28 mouse cellular contexts compared by ENCODE assay signal in the genomic region with DNA sequence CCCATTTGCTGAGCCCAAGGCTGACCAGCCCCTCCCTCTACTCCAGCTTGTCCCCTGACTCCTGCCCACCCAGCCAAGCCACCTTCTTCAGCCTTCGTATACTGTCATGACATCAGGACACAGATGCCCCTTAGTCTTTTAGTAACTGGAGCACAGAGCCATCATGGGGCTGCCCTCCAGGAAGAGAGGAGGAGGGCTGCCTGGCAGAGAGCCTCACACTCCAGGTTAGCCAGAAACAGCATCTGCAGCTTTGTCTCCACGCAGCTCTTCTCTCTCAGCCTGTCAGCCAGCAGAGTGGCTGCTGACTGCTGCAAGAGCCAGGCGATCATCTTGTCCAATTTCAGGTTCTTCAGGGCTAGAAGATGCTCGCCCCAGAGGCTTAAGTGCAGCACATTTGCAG. TPM values are rescaled to one million over a fixed set of nuclear protein-coding genes. Genes with fewer than 3 reads are reported as not detected.
DNase-seq lines count a peak whose midpoint lies in the region; ATAC-seq and TF ChIP-seq lines count a peak whose summit lies in the region.
"Had no signal": no experiment of that assay in that cellular context is flagged by ENCODE, and none has a peak within 500 bp of the region (broad histone marks: within the 10 kb centered on the region; RNA-seq: fewer than 3 reads in every experiment).

No protein-coding gene starts in this region.

- DNase-seq in frontal cortex, postnatal 36 days (ENCODE audit: low spot score in 2 of 2), result no peak
- no peak for DNase-seq in layer of hippocampus, adult 2 months (ENCODE audit: low spot score in 2 of 2)
- DNase-seq in layer of hippocampus, adult 9-11 months, result no peak
- DNase-seq in midbrain, embryonic 11.5 days (ENCODE audit: low spot score, missing footprints), result peak; percentile 78
- no peak for DNase-seq in midbrain, postnatal 0 days (ENCODE audit: low spot score)
- DNase-seq in right cerebral cortex, adult 18-20 months, result no peak
- DNase-seq: adrenal gland, adult 8-10 months; adrenal gland, postnatal 25 days; cerebellum, adult 8-10 months; cerebellum, postnatal 25 days; forebrain, postnatal 0 days; gastrocnemius, postnatal 10 days; gastrocnemius, postnatal 36 days; heart, postnatal 10 days had no signal

- no peaks in the 10 kb centered on the region for H3K79me2 ChIP-seq in myocyte (ENCODE audit: control insufficient read depth, insufficient read depth)

- no peak overlapping the region for H3K9ac ChIP-seq in midbrain, embryonic 11.5 days (ENCODE audit: low read length)
- no peak overlapping the region for H3K9ac ChIP-seq in midbrain, postnatal 0 days (replicated peaks; ENCODE audit: low read length, poor library complexity, severe bottlenecking)
- H3K9ac ChIP-seq: embryonic facial prominence, embryonic 12.5 days; embryonic facial prominence, embryonic 15.5 days; forebrain, postnatal 0 days; heart, embryonic 12.5 days; heart, embryonic 15.5 days; hindbrain, embryonic 12.5 days; hindbrain, embryonic 15.5 days had no signal

- H3K4me3 ChIP-seq in layer of hippocampus, adult 2 months, result no peak overlapping the region
- no peak overlapping the region for H3K4me3 ChIP-seq in midbrain, embryonic 11.5 days (ENCODE audit: low read depth, low read length)
- H3K4me3 ChIP-seq in midbrain, postnatal 0 days (ENCODE audit: low read depth, low read length), result no peak overlapping the region
- no peak overlapping the region for H3K4me3 ChIP-seq in myocyte
- H3K4me3 ChIP-seq: embryonic facial prominence, embryonic 12.5 days; embryonic facial prominence, embryonic 15.5 days; heart, embryonic 12.5 days; heart, embryonic 15.5 days; hindbrain, embryonic 12.5 days; hindbrain, embryonic 15.5 days had no signal

- 84% methylated on average over 4 of the region's 4 CpGs for WGBS in midbrain, embryonic 11.5 days
- WGBS in midbrain, postnatal 0 days, result 84% methylated on average over 4 of the region's 4 CpGs

- H3K27me3 ChIP-seq in midbrain, embryonic 11.5 days (ENCODE audit: control insufficient read depth, insufficient read depth, low read length), result no peaks in the 10 kb centered on the region
- H3K27me3 ChIP-seq in midbrain, postnatal 0 days (ENCODE audit: insufficient read depth, low read length), result no peaks in the 10 kb centered on the region
- H3K27me3 ChIP-seq in myocyte (ENCODE audit: control insufficient read depth, insufficient read depth, insufficient read length), result no peaks in the 10 kb centered on the region
- H3K27me3 ChIP-seq: embryonic facial prominence, embryonic 12.5 days; embryonic facial prominence, embryonic 15.5 days; heart, embryonic 12.5 days; heart, embryonic 15.5 days; hindbrain, embryonic 12.5 days; hindbrain, embryonic 15.5 days had no signal

- H3K4me2 ChIP-seq in midbrain, embryonic 11.5 days, result no peak overlapping the region
- H3K4me2 ChIP-seq in midbrain, postnatal 0 days (ENCODE audit: low read depth, low read length, poor library complexity, severe bottlenecking), result no peak overlapping the region
- H3K4me2 ChIP-seq in myocyte (ENCODE audit: low read depth), result no peak overlapping the region
- H3K4me2 ChIP-seq: embryonic facial prominence, embryonic 12.5 days; embryonic facial prominence, embryonic 15.5 days; heart, embryonic 12.5 days; heart, embryonic 15.5 days; hindbrain, embryonic 12.5 days; hindbrain, embryonic 15.5 days had no signal

- no peak for TF ChIP-seq CTCF in layer of hippocampus, adult 2 months (conservative IDR thresholded peaks at IDR 0.05)
- TF ChIP-seq CTCF in midbrain, postnatal 0 days (IDR thresholded peaks at IDR 0.05), result no peak

- H3K9me3 ChIP-seq in midbrain, embryonic 11.5 days (ENCODE audit: control insufficient read depth, low read length), result peaks cover 2% of the 10 kb centered on the region; the same call in 1 of the 2 replicates
- no peaks in the 10 kb centered on the region for H3K9me3 ChIP-seq in midbrain, postnatal 0 days (ENCODE audit: low read length)
- H3K9me3 ChIP-seq: embryonic facial prominence, embryonic 12.5 days; embryonic facial prominence, embryonic 15.5 days; heart, embryonic 12.5 days; heart, embryonic 15.5 days; hindbrain, embryonic 15.5 days had no signal

- no peaks in the 10 kb centered on the region for H3K4me1 ChIP-seq in midbrain, embryonic 11.5 days (ENCODE audit: control insufficient read depth, insufficient read depth, low read length)
- no peaks in the 10 kb centered on the region for H3K4me1 ChIP-seq in midbrain, postnatal 0 days (ENCODE audit: insufficient read depth, low read length)
- H3K4me1 ChIP-seq: embryonic facial prominence, embryonic 12.5 days; embryonic facial prominence, embryonic 15.5 days; heart, embryonic 12.5 days; heart, embryonic 15.5 days; hindbrain, embryonic 15.5 days had no signal

- ATAC-seq in frontal cortex, adult (ENCODE audit: low TSS enrichment), result peak; percentile 25; the same call in 1 of the 2 replicates
- no peak for ATAC-seq in midbrain, embryonic 11.5 days (ENCODE audit: low FRiP score)
- ATAC-seq in midbrain, postnatal 0 days (ENCODE audit: low FRiP score), result no peak
- ATAC-seq: activated CD4-positive, CD25-positive, alpha-beta regulatory T cell, adult 4 months; CD4-positive, CD25-positive, alpha-beta regulatory T cell, adult 4 months; forebrain, embryonic 14.5 days; forebrain, postnatal 0 days had no signal

- TF ChIP-seq POLR2A in myocyte (IDR thresholded peaks at IDR 0.05; ENCODE audit: insufficient read length, low read depth), result peak; percentile 14

- no peak overlapping the region for H3ac ChIP-seq in myocyte (ENCODE audit: control insufficient read depth, insufficient read length)

- H3K36me3 ChIP-seq in midbrain, embryonic 11.5 days (ENCODE audit: control insufficient read depth, insufficient read depth, low read length), result peaks cover 17% of the 10 kb centered on the region
- peaks cover 57% of the 10 kb centered on the region for H3K36me3 ChIP-seq in midbrain, postnatal 0 days (ENCODE audit: insufficient read depth, low read length)
- H3K36me3 ChIP-seq in myocyte (ENCODE audit: control insufficient read depth, insufficient read depth), result no peaks in the 10 kb centered on the region

- H3K27ac ChIP-seq in layer of hippocampus, adult 2 months, result 0 out of 2 replicates have a peak overlapping the region, but pooled peaks have one; percentile 1
- no peak overlapping the region for H3K27ac ChIP-seq in midbrain, embryonic 11.5 days (ENCODE audit: low read depth, low read length)
- H3K27ac ChIP-seq in midbrain, postnatal 0 days (ENCODE audit: low read depth, low read length), result no peak overlapping the region
- H3K27ac ChIP-seq: embryonic facial prominence, embryonic 12.5 days; embryonic facial prominence, embryonic 15.5 days; heart, embryonic 15.5 days; hindbrain, embryonic 12.5 days; hindbrain, embryonic 15.5 days had no signal

TF ChIP-seq in myocyte, 11 proteins besides CTCF, POLR2A, EP300 and RAD21:
- TF ChIP-seq MYOD1 (IDR thresholded peaks at IDR 0.05; ENCODE audit: control insufficient read depth in 1 of 3, insufficient read length in 2 of 3, low read depth in 2 of 3) (no peak), TCF12 (IDR thresholded peaks at IDR 0.05; ENCODE audit: insufficient read depth, poor library complexity, severe bottlenecking) (no peak), REST (IDR thresholded peaks at IDR 0.05; ENCODE audit: insufficient read depth, insufficient read length) (no peak), CEBPB (IDR thresholded peaks at IDR 0.05; ENCODE audit: insufficient read depth, poor library complexity, severe bottlenecking) (no peak), USF1 (IDR thresholded peaks at IDR 0.05; ENCODE audit: low read depth) (no peak), E2F4 (IDR thresholded peaks at IDR 0.05; ENCODE audit: insufficient read depth) (no peak), TCF3 (IDR thresholded peaks at IDR 0.05; ENCODE audit: insufficient read length, low read depth) (no peak), SRF (IDR thresholded peaks at IDR 0.05; ENCODE audit: control insufficient read depth, insufficient read length, low read depth) (no peak), POLR2AphosphoS2 (IDR thresholded peaks at IDR 0.05; ENCODE audit: insufficient read length, low read depth) (no peak)

RNA-seq across cellular contexts. Expression of a gene that starts 9.3 kb away (rescaled TPM):
- total RNA-seq in layer of hippocampus, adult 2 months (2021), result 10 to 100 TPM; 93.1 to 93.5 TPM
- polyA plus RNA-seq in midbrain, embryonic 11.5 days (2014; fragmentation: Nextera tagmentation; extraction: Ambion mirVana), result 209 and 219 TPM in 2 replicates
- total RNA-seq in midbrain, postnatal 0 days (2014; rRNA removed), result 203 and 215 TPM in 2 replicates
- polyA plus RNA-seq in midbrain, postnatal 0 days (2015; fragmentation: Nextera tagmentation; extraction: Ambion mirVana), result 207 and 220 TPM in 2 replicates
- 162 TPM for polyA plus RNA-seq in myocyte (2012; fragmentation: generic; extraction: Trizol)

RNA-seq across cellular contexts. Expression of a gene that starts 12.3 kb away (rescaled TPM):
- 100 to 1,000 TPM; 245 to 254 TPM for total RNA-seq in layer of hippocampus, adult 2 months (2021)
- 21.6 and 22.4 TPM in 2 replicates for polyA plus RNA-seq in midbrain, embryonic 11.5 days (2014; fragmentation: Nextera tagmentation; extraction: Ambion mirVana)
- 255 and 261 TPM in 2 replicates for total RNA-seq in midbrain, postnatal 0 days (2014; rRNA removed)
- 149 and 150 TPM in 2 replicates for polyA plus RNA-seq in midbrain, postnatal 0 days (2015; fragmentation: Nextera tagmentation; extraction: Ambion mirVana)
- polyA plus RNA-seq in myocyte (2012; fragmentation: generic; extraction: Trizol), result 60.9 TPM

RNA-seq across cellular contexts. Expression of a gene that starts 54.0 kb away (rescaled TPM):
- total RNA-seq in layer of hippocampus, adult 2 months (2021), result 1 to 10 TPM; 1.9 to 3.2 TPM
- polyA plus RNA-seq in midbrain, embryonic 11.5 days (2014; fragmentation: Nextera tagmentation; extraction: Ambion mirVana), result 1.7 and 2.0 TPM in 2 replicates
- total RNA-seq in midbrain, postnatal 0 days (2014; rRNA removed), result 9.1 and 9.6 TPM in 2 replicates
- 9.2 and 12.2 TPM in 2 replicates for polyA plus RNA-seq in midbrain, postnatal 0 days (2015; fragmentation: Nextera tagmentation; extraction: Ambion mirVana)
- polyA plus RNA-seq in myocyte (2012; fragmentation: generic; extraction: Trizol), result 6.0 TPM
- total RNA-seq: common myeloid progenitor, adult 5-6 weeks; granulocyte monocyte progenitor cell, adult 5-6 weeks; hematopoietic stem cell, adult 5-6 weeks had no signal
- polyA plus RNA-seq: activated CD4-positive, CD25-positive, alpha-beta regulatory T cell, adult 4 months; CD4-positive, CD25-positive, alpha-beta regulatory T cell, adult 4 months had no signal
